Mouse (Mus musculus) ES-Bruce4 (cell line): ENCODE measurements around the gene Aak1. TPM values are rescaled to one million over a fixed set of nuclear protein-coding genes. Genes with fewer than 3 reads are reported as not detected.

Experiments
- H3K27ac ChIP-seq: 2 replicates; pipeline ENCODE4 v1.5.1; 2012; ENCODE audit warnings: low read length, inconsistent platforms; ENCODE audit not compliant: insufficient read depth
- H3K27me3 ChIP-seq: 2 replicates; pipeline ENCODE4 v1.6.1; 2012; ENCODE audit warnings: mild to moderate bottlenecking, low read length, inconsistent platforms; ENCODE audit not compliant: control insufficient read depth, poor library complexity, insufficient read depth, severe bottlenecking
- H3K36me3 ChIP-seq: 2 replicates; pipeline ENCODE4 v1.6.1; 2012; ENCODE audit warnings: inconsistent platforms, mild to moderate bottlenecking, low read length, moderate library complexity; ENCODE audit not compliant: control insufficient read depth, poor library complexity, insufficient read depth, severe bottlenecking
- H3K4me1 ChIP-seq: one replicate; pipeline ENCODE4 v1.8.1; 2011; ENCODE audit warnings: low read length; ENCODE audit not compliant: control insufficient read depth, insufficient read depth
- H3K4me3 ChIP-seq: 2 replicates; pipeline ENCODE4 v1.5.1; 2011; ENCODE audit warnings: low read depth, mild to moderate bottlenecking, low read length
- H3K9ac ChIP-seq: 2 replicates; pipeline ENCODE4 v1.6.1; 2012; ENCODE audit warnings: low read depth, mild to moderate bottlenecking, inconsistent platforms; ENCODE audit not compliant: poor library complexity, severe bottlenecking
- H3K9me3 ChIP-seq: replicated peaks from 2 replicates; pipeline ENCODE4 v1.6.1; 2012; ENCODE audit warnings: mild to moderate bottlenecking, low read length, inconsistent platforms; ENCODE audit not compliant: control insufficient read depth, poor library complexity, insufficient read depth, severe bottlenecking
- CTCF ChIP-seq: IDR thresholded peaks from one replicate; pipeline ENCODE4 v1.8.1; 2011; ENCODE audit warnings: low read depth, low read length
- EP300 ChIP-seq: IDR thresholded peaks from 2 replicates; pipeline ENCODE4 v1.6.1; 2011; ENCODE audit warnings: low read depth, low read length; ENCODE audit not compliant: insufficient read depth
- POLR2A ChIP-seq: IDR thresholded peaks from one replicate; pipeline ENCODE4 v1.8.1; 2011; ENCODE audit warnings: low read length; ENCODE audit not compliant: insufficient read depth
- polyA plus RNA-seq: library from polyadenylated mRNA; stranded (reverse); fragments of >200 nt; gene quantifications from 2 replicates; pipeline ENCODE4 v1.2.4, GENCODE M21; 2011; ENCODE audit warnings: low read depth; ENCODE audit not compliant: missing spikeins, insufficient read depth, insufficient read length

Aak1 gene
- polyA plus RNA-seq, 1 experiment: 38.2 TPM

DNA sequence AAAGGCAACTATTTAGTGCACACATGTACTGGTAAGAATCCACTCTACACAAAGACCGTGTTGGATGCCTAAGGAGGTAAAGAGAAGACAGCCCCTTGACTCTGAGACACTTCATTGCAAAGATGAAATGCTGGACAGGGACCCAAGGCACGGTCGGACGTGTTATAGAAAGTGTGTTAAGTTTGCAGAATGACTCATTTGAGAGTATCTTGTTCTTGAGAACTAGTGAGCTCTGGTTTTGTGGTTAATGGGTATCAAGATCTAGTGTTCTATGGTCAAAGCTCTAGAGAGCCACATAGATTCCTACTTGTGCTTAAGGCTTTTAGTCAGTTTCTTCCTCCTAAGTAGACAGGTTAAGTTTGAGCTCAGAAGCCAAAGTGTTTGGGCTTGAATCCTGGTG, 2.9 kb upstream of the Aak1 start:
- Histone ChIP-seq H3K4me1 (no peaks in the 10 kb centered on the region), H3K36me3 (no peaks in the 10 kb centered on the region)
- TF ChIP-seq POLR2A (no peak), EP300 (no peak), CTCF (no peak)

DNA sequence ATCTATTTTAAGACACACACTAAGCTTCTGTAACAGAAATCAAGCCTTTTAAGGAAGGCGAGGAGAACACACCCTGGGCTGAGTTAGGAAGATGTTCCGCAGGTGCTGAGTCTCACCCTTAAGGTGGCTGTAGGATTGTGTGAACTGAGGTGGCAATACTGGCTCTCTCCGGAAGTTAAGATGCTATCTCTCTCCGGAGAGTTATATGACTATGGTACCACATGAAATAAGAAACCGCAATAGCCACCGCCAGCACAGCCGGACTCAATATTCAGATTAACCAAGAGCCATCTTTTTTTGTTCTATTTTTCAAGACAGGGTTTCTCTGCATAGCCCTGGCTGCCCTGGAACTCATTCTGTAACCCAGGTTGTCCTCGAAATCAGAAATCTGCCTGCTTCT, 1.5 kb upstream of the Aak1 start:
- no peak overlapping the region for H3K27ac ChIP-seq
- H3K4me1 ChIP-seq: no peaks in the 10 kb centered on the region
- no peak overlapping the region for H3K9ac ChIP-seq
- TF ChIP-seq CTCF (no peak), EP300 (no peak), POLR2A (no peak)
- no peaks in the 10 kb centered on the region for H3K9me3 ChIP-seq
- no peaks in the 10 kb centered on the region for H3K36me3 ChIP-seq
- no peak overlapping the region for H3K4me3 ChIP-seq
- H3K27me3 ChIP-seq: no peaks in the 10 kb centered on the region

More for the DNA sequence above, 2.9 kb upstream of the Aak1 start:
- Histone ChIP-seq H3K4me3 (no peak overlapping the region), H3K27ac (no peak overlapping the region), H3K9me3 (no peaks in the 10 kb centered on the region), H3K27me3 (no peaks in the 10 kb centered on the region), H3K9ac (no peak overlapping the region)

DNA sequence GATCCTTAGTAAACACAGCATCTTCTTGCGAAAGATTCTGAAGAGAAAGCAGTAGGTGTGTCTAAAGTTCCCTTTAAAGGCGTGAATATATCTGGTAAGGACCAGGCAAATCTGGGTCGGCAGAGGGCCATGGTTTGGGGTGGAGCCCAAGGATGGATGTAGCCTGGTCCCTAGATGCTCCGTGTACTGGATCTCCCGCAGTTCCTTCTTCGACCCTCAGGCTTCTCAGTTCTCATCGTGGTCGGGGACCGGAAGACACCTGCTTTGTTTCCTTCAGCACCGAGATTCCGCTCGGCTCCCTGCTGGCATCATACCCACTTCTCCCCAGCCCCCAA, 770 bp upstream of the Aak1 start:
- Histone ChIP-seq H3K27ac (no peak overlapping the region), H3K4me3 (peak overlapping the region; percentile 85), H3K27me3 (no peaks in the 10 kb centered on the region), H3K9ac (peak overlapping the region; percentile 75), H3K4me1 (no peaks in the 10 kb centered on the region), H3K36me3 (no peaks in the 10 kb centered on the region), H3K9me3 (no peaks in the 10 kb centered on the region)
- TF ChIP-seq POLR2A (no peak), CTCF (no peak), EP300 (no peak)

DNA sequence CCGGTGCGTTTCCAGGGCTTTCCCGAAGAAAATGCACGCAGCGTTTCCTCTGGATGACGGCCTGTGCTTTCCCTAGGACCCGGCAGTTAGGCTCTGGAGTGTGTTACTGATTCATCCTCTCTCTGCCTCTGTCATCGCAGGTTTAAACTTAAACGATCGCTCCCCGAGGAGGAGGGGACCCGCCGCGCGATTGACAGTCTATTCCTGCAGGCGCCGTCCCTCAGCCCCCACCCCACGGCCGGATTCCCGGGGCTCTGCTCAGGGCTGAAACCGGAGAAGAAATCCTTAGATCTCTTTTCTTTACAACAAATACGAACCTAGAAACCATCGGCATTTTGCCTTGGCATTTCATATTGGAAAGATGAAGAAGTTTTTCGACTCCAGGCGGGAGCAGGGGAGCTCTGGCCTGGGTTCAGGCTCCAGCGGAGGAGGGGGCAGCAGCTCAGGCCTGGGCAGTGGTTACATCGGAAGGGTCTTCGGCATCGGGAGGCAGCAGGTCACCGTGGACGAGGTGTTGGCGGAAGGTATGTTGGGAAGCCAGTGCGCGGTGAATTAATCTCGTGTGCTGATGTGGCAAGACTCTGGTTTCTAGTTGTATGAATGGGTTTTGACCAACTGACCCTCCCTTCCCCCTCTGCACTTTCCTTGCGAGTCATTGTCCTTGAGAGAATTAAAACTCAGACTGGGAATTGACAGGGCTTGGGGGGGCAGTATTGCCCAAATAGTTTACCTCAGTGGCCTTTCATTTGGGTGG, 552 bp downstream of the Aak1 start:
- Histone ChIP-seq H3K4me1 (no peaks in the 10 kb centered on the region), H3K27ac (no peak overlapping the region)
- TF ChIP-seq CTCF (no peak), POLR2A (no peak), EP300 (no peak)

DNA sequence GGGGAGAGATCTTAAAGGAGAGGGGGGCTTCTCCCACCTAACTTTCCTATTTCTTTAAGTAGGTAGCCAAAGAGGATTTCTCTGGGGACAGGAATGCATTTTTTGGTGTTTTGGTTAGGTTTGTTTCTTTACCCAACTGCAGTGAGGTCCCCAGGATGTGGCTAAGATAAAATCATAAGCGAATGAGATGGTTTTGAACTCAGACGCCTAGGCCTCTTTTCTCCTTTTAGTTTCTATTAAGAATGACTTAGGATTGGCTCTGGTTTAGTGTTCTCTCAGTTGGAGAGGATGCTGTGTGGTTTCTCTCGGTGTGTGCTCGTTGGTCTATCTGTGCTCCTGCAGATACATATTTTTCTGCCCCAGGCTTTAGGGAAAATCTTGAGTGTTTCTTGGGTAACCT, 1.3 kb downstream of the Aak1 start:
- no peak for TF ChIP-seq POLR2A
- TF ChIP-seq CTCF: no peak
- TF ChIP-seq EP300: no peak
- Histone ChIP-seq H3K27me3 (no peaks in the 10 kb centered on the region), H3K27ac (no peak overlapping the region), H3K4me1 (no peaks in the 10 kb centered on the region), H3K36me3 (no peaks in the 10 kb centered on the region), H3K9me3 (no peaks in the 10 kb centered on the region), H3K9ac (peak overlapping the region; percentile 75), H3K4me3 (no peak overlapping the region)

More for the DNA sequence above, 552 bp downstream of the Aak1 start:
- Histone ChIP-seq H3K9ac (peak overlapping the region; percentile 75), H3K4me3 (peak overlapping the region; percentile 86), H3K27me3 (no peaks in the 10 kb centered on the region), H3K36me3 (no peaks in the 10 kb centered on the region), H3K9me3 (no peaks in the 10 kb centered on the region)

DNA sequence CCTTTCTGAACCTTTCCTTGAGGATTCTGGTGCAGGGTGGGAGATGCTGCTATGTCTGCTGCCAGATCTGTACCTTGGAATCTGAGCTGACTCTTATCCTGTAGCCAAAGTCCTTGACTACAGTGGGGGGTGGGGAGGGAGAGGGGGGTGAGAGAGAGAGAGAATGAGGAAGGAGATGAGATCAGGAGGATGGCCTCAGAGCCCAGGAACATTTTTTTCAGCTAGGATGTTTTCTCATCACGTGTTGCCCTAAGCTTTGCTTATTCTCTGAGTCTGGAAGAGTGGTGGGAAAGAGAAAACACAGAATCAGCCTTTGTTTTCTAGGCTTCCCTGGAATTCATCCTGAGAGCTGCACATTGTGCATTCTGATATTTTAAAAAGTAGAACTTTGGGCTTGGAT, 2.2 kb downstream of the Aak1 start:
- no peak overlapping the region for H3K27ac ChIP-seq
- no peaks in the 10 kb centered on the region for H3K27me3 ChIP-seq
- no peaks in the 10 kb centered on the region for H3K4me1 ChIP-seq
- H3K9ac ChIP-seq: no peak overlapping the region
- TF ChIP-seq CTCF: no peak
- H3K9me3 ChIP-seq: no peaks in the 10 kb centered on the region
- no peak overlapping the region for H3K4me3 ChIP-seq
- H3K36me3 ChIP-seq: no peaks in the 10 kb centered on the region

DNA sequence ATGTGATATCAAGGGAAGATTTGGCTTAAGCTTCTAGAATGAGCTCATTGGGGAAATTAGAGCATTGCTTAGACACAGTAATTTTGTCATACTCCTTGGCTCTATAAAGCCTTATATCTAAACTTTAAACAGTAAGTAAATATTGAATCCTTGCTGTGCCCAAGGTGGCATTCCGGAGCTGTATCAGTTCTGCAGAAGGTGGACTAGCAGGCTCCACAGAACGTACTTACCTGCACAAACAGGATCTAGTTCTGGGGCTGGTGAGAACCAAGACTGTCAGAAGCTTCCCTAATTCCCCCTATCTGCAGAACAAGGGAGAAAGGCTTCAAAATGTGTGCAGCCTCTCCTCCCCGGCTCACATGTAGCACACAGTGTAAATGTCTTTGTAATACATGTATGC, 4.6 kb downstream of the Aak1 start:
- no peak overlapping the region for H3K27ac ChIP-seq
- H3K27me3 ChIP-seq: no peaks in the 10 kb centered on the region
- H3K9ac ChIP-seq: no peak overlapping the region
- H3K4me3 ChIP-seq: no peak overlapping the region
- no peaks in the 10 kb centered on the region for H3K4me1 ChIP-seq
- no peaks in the 10 kb centered on the region for H3K9me3 ChIP-seq
- no peak for TF ChIP-seq CTCF
- TF ChIP-seq POLR2A: no peak
- TF ChIP-seq EP300: no peak
- H3K36me3 ChIP-seq: no peaks in the 10 kb centered on the region
